Mouse (Mus musculus) thymus, postnatal 14 days (tissue): Measurements from ENCODE around the gene Cflar.
"Not testable (repeated sequence)": the region's sequence is repeated elsewhere in the genome, so short reads cannot be mapped to it uniquely, and the experiment has no call there.

Experiments used
- DNase-seq: peaks from one replicate; pipeline ENCODE4 v3.0.0; 2021

The Cflar gene

GRCm38 (mm10) chr1:58711365-58712016 is at the start of gene Cflar:
Gene Cflar (plus strand): TSS chr1:58711508.
- DNase-seq, result peak; percentile 82

- not testable (repeated sequence) for DNase-seq
Observed at GRCm38 (mm10) chr1:58662671-58663070, 48.6 kb upstream of the Cflar start.

- DNase-seq, result not testable (repeated sequence)
Observed at GRCm38 (mm10) chr1:58663365-58663764, 47.9 kb upstream of the Cflar start.

GRCm38 (mm10) chr1:58668191-58668590 is 43.1 kb upstream of the Cflar start:
- no peak for DNase-seq

GRCm38 (mm10) chr1:58669635-58670034 is 41.7 kb upstream of the Cflar start:
- DNase-seq, result not testable (repeated sequence)

GRCm38 (mm10) chr1:58672116-58672515 is 39.2 kb upstream of the Cflar start:
- no peak for DNase-seq

GRCm38 (mm10) chr1:58675011-58675410 is 36.3 kb upstream of the Cflar start:
- DNase-seq, result no peak

- DNase-seq, result peak; percentile 62
Observed at GRCm38 (mm10) chr1:58677575-58677974, 33.7 kb upstream of the Cflar start.

- DNase-seq, result not testable (repeated sequence)
Observed at GRCm38 (mm10) chr1:58678412-58678811, 32.9 kb upstream of the Cflar start.

- DNase-seq, result no peak
Observed at GRCm38 (mm10) chr1:58689426-58689825, 21.9 kb upstream of the Cflar start.

GRCm38 (mm10) chr1:58690006-58690744 is 21.1 kb upstream of the Cflar start:
- DNase-seq, result no peak

- not testable (repeated sequence) for DNase-seq
Observed at GRCm38 (mm10) chr1:58690834-58691488, 20.3 kb upstream of the Cflar start.

GRCm38 (mm10) chr1:58691718-58692117 is 19.6 kb upstream of the Cflar start:
- DNase-seq, result not testable (repeated sequence)

GRCm38 (mm10) chr1:58693696-58694095 is 17.6 kb upstream of the Cflar start:
- no peak for DNase-seq

- DNase-seq, result not testable (repeated sequence)
Observed at GRCm38 (mm10) chr1:58695810-58696209, 15.5 kb upstream of the Cflar start, which contains the start of gene Als2cr12. Gene Als2cr12 (minus strand): TSS chr1:58695989.

- DNase-seq, result peak; percentile 39
Observed at GRCm38 (mm10) chr1:58697607-58698006, 13.7 kb upstream of the Cflar start.

GRCm38 (mm10) chr1:58698781-58699180 is 12.5 kb upstream of the Cflar start:
- DNase-seq, result no peak

- no peak for DNase-seq
Observed at GRCm38 (mm10) chr1:58699988-58700387, 11.3 kb upstream of the Cflar start.

- DNase-seq, result not testable (repeated sequence)
Observed at GRCm38 (mm10) chr1:58700580-58701162, 10.6 kb upstream of the Cflar start.

- not testable (repeated sequence) for DNase-seq
Observed at GRCm38 (mm10) chr1:58710043-58710442, 1.3 kb upstream of the Cflar start.

- DNase-seq, result no peak
Observed at GRCm38 (mm10) chr1:58710711-58711364, 470 bp upstream of the Cflar start.
